ENCODE assay signal across 8 mouse cellular contexts in the genomic region with DNA sequence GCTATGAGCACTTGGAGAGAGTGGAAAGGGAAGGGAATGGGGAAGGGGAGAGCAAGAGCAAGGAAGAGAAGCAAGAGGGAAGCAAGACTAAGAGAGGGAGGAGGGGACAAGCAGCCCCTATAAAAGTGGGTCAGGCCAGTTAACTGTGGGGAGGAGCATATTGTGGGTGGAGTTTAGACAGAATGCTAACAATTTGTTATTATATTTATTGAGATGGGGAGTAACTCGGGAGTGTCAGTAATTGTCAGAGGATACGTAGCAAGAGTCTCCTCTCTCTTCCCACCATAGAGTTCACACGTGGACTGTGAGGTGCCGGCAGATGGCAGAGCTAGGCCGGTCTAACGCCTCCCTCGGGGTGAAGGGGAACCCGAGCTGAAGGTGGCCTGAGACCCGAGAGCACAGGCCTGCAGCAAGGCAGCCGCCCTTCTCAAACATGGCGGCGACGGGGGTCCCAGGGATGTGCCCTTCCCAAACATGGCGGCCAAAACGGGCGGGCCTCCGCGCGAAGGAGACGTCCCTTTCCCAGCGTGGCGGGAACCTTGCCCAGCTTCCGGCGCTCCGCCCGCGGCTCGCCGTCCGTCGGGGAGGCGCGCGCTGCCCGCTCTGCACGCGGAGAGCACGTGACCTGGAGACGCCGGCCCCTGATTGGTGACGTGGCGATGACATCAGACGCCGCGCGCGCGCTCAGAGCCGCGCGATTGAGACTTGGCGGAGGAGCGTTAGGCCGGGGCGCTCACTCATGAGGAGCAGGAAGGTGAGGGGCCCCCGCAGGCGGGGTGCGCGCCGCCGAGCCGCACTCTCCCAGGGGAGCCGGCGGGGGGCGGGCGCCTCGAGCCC. TPM values are rescaled to one million over a fixed set of nuclear protein-coding genes. Genes with fewer than 3 reads are reported as not detected.
DNase-seq lines count a peak whose midpoint lies in the region; ATAC-seq lines count a peak whose summit lies in the region.

A gene (plus strand): TSS at position 669 of the 837 bp plus-strand sequence.

- DNase-seq in adrenal gland, adult (ENCODE audit: inconsistent age in 2 of 2, low spot score in 1 of 2) = peak; percentile 98
- DNase-seq in embryo, embryonic 10.5 days (ENCODE audit: low spot score) = peak; percentile 97
- peak; percentile 98 for DNase-seq in gastrocnemius, postnatal 14 days
- peak; percentile 97 to 99 for DNase-seq in left cerebral cortex, postnatal 10 days (ENCODE audit: extremely low spot score in 1 of 2, low spot score in 2 of 2)
- DNase-seq in right cerebral cortex, postnatal 25 days = peak; percentile 99
- peak; percentile 97 for DNase-seq in urinary bladder, postnatal 4 days (ENCODE audit: low spot score in 2 of 2)

- intact Hi-C loops in gastrocnemius, postnatal 14 days (cut with DNase I; ENCODE audit: low total_unique reads) = no loop called here
- intact Hi-C loops in left cerebral cortex, postnatal 10 days (cut with DNase I) = no loop called here

- peak; percentile 96 for ATAC-seq in inflammation-experienced regulatory T-cells, adult 6 months
- ATAC-seq in megakaryocyte-erythroid progenitor cell, adult 5-6 weeks (replicated peaks; ENCODE audit: low FRiP score, low TSS enrichment, poor library complexity, severe bottlenecking) = peak; percentile 91

RNA-seq across cellular contexts. Expression of the gene that starts here (rescaled TPM):
- 10 to 100 TPM in 1 of 2 experiments, 1 to 10 TPM in 1; 9.6 to 10.1 TPM for total RNA-seq in gastrocnemius, postnatal 14 days (2021)
- 100 to 1,000 TPM in 1 of 3 experiments, 10 to 100 TPM in 2; 92.0 to 101 (median 97.8) TPM for polyA plus RNA-seq in inflammation-experienced regulatory T-cells, adult 6 months (2017; shearing (Covaris generic))
- total RNA-seq in left cerebral cortex, postnatal 10 days (2021) = 10 to 100 TPM; 15.9 to 18.5 TPM
- 58.6 and 78.0 TPM in 2 replicates for total RNA-seq in megakaryocyte-erythroid progenitor cell, adult 5-6 weeks (2014; fragmentation: Nextera tagmentation)
- total RNA-seq in megakaryocyte-erythroid progenitor cell, adult 5-6 weeks (2017) = 45.1 and 62.6 TPM in 2 replicates

Comparison
In these comparisons a context has a peak if more than half of its experiments do, and no peak if none do; other contexts are left out.
1. Peak in every context shown above with its lines: DNase-seq and ATAC-seq.